Mouse (Mus musculus) liver, embryonic 16.5 days (tissue): ENCODE data around the gene Apba1. TPM values are rescaled to one million over a fixed set of nuclear protein-coding genes. Genes with fewer than 3 reads are reported as not detected.

Source experiments
- ATAC-seq: fragments of 200-750 bp; cut with Nextera tagmentation; 2 replicates; pipeline ENCODE4 v1.8.0; 2017; ENCODE audit warnings: low read depth, mild to moderate bottlenecking, moderate number of reproducible peaks, moderate library complexity
- H3K27ac ChIP-seq: fragments of 300-500 bp; sonication (generic); 2 replicates; pipeline ENCODE4 v1.5.1; 2014; ENCODE audit warnings: mild to moderate bottlenecking, low read length
- H3K27me3 ChIP-seq: fragments of 300-500 bp; sonication (generic); 2 replicates; pipeline ENCODE4 v1.6.1; 2014; ENCODE audit warnings: low read depth, low read length, mixed read lengths; ENCODE audit not compliant: control insufficient read depth, insufficient read depth
- H3K36me3 ChIP-seq: fragments of 300-500 bp; sonication (generic); 2 replicates; pipeline ENCODE4 v1.6.1; 2014; ENCODE audit warnings: mild to moderate bottlenecking; ENCODE audit not compliant: control insufficient read depth, insufficient read depth
- H3K4me1 ChIP-seq: fragments of 300-500 bp; sonication (generic); 2 replicates; pipeline ENCODE4 v1.6.1; 2014; ENCODE audit warnings: low read depth, low read length, mixed read lengths; ENCODE audit not compliant: control insufficient read depth
- H3K4me2 ChIP-seq: fragments of 300-500 bp; sonication (generic); 2 replicates; pipeline ENCODE4 v1.6.1; 2014; ENCODE audit warnings: low read depth, low read length, mixed read lengths
- H3K4me3 ChIP-seq: fragments of 300-500 bp; sonication (generic); 2 replicates; pipeline ENCODE4 v1.5.1; 2014; ENCODE audit warnings: low read depth, mild to moderate bottlenecking, low read length
- H3K9ac ChIP-seq: fragments of 300-500 bp; sonication (generic); 2 replicates; pipeline ENCODE4 v1.6.1; 2014; ENCODE audit warnings: low read depth, low read length
- H3K9me3 ChIP-seq: fragments of 300-500 bp; sonication (generic); replicated peaks from 2 replicates; pipeline ENCODE4 v1.6.1; 2016; ENCODE audit warnings: low read length; ENCODE audit not compliant: control insufficient read depth
- WGBS: fragments of 180-500 bp; shearing (Covaris S2); extraction: QIAGEN DNeasy Blood & Tissue Kit; methylation state at CpG from one replicate; pipeline ENCODE4 v1.1.7; 2014; ENCODE audit not compliant: insufficient replicate concordance; 5-methylcytosine and 5-hydroxymethylcytosine counted together
- polyA plus RNA-seq: library from polyadenylated mRNA; unstranded; fragments of >200 nt; fragmentation: Nextera tagmentation; extraction: Ambion mirVana; gene quantifications from 2 replicates; pipeline ENCODE4 v1.2.1, GENCODE M21; 2015

The Apba1 gene
- polyA plus RNA-seq, 1 experiment from 2014 or later, result 0.04 TPM

GRCm38 (mm10) chr19:23874502-23874901 lies 115.8 kb downstream of the Apba1 start:
- Histone ChIP-seq H3K9ac (no peak overlapping the region), H3K9me3 (no peaks in the 10 kb centered on the region), H3K4me1 (no peaks in the 10 kb centered on the region), H3K27ac (no peak overlapping the region), H3K27me3 (no peaks in the 10 kb centered on the region), H3K4me2 (no peak overlapping the region), H3K4me3 (no peak overlapping the region), H3K36me3 (no peaks in the 10 kb centered on the region)
- 53% methylated on average over 6 of the region's 6 CpGs for WGBS
- no peak for ATAC-seq

DNA sequence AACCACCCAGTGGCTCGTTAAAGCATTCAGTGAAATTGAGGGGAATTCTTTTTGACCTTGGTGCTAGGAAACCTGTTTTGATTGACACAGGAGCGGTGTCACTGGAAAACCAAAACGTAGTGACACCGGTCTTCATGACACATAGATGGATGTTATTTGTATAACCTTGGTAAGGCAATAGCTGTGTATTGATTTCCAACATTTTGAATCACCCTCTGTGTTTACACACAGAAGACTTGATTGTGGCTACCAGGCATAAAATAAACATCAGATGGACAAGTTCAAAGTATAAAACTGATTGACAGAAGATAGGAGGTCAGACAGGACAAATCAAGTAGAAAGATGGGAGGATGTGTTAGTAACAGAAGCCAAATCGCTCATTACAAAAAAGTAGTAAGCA lies 117.1 kb downstream of the Apba1 start:
- 55% methylated on average over 5 of the region's 5 CpGs for WGBS
- no peak for ATAC-seq
- Histone ChIP-seq H3K36me3 (no peaks in the 10 kb centered on the region), H3K4me2 (no peak overlapping the region), H3K9me3 (no peaks in the 10 kb centered on the region), H3K4me1 (no peaks in the 10 kb centered on the region), H3K27me3 (no peaks in the 10 kb centered on the region), H3K27ac (no peak overlapping the region), H3K4me3 (no peak overlapping the region), H3K9ac (no peak overlapping the region)

DNA sequence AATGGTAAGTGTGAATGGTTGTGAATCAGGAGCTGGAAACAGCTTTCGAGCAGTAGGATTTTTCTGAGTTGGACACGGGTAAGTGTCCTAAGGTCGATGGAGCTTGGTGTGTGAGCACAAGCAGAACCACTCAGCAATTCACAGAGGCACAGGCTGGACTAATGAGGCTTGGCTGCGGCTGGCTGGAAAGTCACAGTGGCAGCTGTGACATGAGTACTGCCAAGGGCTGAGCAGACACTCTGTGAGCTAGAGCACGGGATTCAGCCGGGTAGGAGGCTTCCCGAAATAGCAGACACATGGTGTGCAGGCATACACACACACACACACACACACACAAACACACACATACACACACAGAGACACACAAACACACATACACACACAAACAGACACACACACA lies 121.2 kb downstream of the Apba1 start:
- ATAC-seq, result no peak
- 58% methylated on average over 7 of the region's 7 CpGs for WGBS
- H3K9ac ChIP-seq, result no peak overlapping the region
- H3K4me1 ChIP-seq, result no peaks in the 10 kb centered on the region
- no peak overlapping the region for H3K4me2 ChIP-seq
- H3K27ac ChIP-seq, result no peak overlapping the region
- H3K4me3 ChIP-seq, result no peak overlapping the region
- no peaks in the 10 kb centered on the region for H3K36me3 ChIP-seq
- H3K9me3 ChIP-seq, result no peaks in the 10 kb centered on the region
- no peaks in the 10 kb centered on the region for H3K27me3 ChIP-seq

- no peaks in the 10 kb centered on the region for H3K4me1 ChIP-seq
- H3K27me3 ChIP-seq, result no peaks in the 10 kb centered on the region; the same call in 1 of the 2 replicates
- H3K4me3 ChIP-seq, result no peak overlapping the region
- WGBS, result 63% methylated on average over 5 of the region's 5 CpGs
- H3K4me2 ChIP-seq, result no peak overlapping the region
- no peak overlapping the region for H3K27ac ChIP-seq
- H3K36me3 ChIP-seq, result no peaks in the 10 kb centered on the region
- H3K9ac ChIP-seq, result no peak overlapping the region
- no peaks in the 10 kb centered on the region for H3K9me3 ChIP-seq
- ATAC-seq, result no peak
Measured at GRCm38 (mm10) chr19:23886169-23886568, 127.5 kb downstream of the Apba1 start.

- ATAC-seq, result no peak
- Histone ChIP-seq H3K27ac (no peak overlapping the region), H3K27me3 (peaks cover 22% of the 10 kb centered on the region), H3K4me2 (no peak overlapping the region), H3K9ac (no peak overlapping the region), H3K36me3 (no peaks in the 10 kb centered on the region), H3K4me1 (no peaks in the 10 kb centered on the region), H3K9me3 (no peaks in the 10 kb centered on the region), H3K4me3 (no peak overlapping the region)
- whole genome bisulfite sequencing, result 62% methylated on average over 6 of the region's 6 CpGs
Measured at GRCm38 (mm10) chr19:23891421-23891820, 132.7 kb downstream of the Apba1 start.

DNA sequence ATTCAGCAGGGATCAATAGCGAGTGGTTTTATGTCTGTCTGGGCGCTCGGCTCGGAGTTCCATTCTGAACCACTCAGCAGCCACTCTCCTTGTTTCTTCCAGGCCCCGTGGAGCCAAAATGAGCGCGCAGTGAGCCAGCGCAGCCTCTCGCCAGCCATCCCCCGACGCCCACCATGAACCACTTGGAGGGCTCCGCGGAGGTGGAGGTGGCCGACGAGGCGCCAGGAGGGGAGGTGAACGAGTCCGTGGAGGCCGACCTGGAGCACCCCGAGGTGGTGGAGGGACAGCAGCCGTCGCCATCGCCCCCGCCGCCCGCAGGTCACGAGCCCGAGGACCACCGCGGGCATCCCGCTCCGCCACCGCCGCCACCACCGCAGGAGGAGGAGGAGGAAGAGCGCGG lies 133.9 kb downstream of the Apba1 start:
- Histone ChIP-seq H3K4me1 (no peaks in the 10 kb centered on the region), H3K36me3 (no peaks in the 10 kb centered on the region), H3K27ac (no peak overlapping the region), H3K4me2 (peak overlapping the region; percentile 35), H3K9me3 (no peaks in the 10 kb centered on the region), H3K9ac (no peak overlapping the region), H3K4me3 (peak overlapping the region; percentile 26), H3K27me3 (peaks cover 22% of the 10 kb centered on the region)
- WGBS, result 26% methylated on average over 37 of the region's 37 CpGs
- ATAC-seq, result no peak

GRCm38 (mm10) chr19:23893093-23893889 lies 134.6 kb downstream of the Apba1 start:
- Histone ChIP-seq H3K4me3 (peak overlapping the region; percentile 26), H3K4me1 (no peaks in the 10 kb centered on the region), H3K4me2 (peak overlapping the region; percentile 35), H3K27me3 (peaks cover 22% of the 10 kb centered on the region), H3K9me3 (no peaks in the 10 kb centered on the region), H3K9ac (no peak overlapping the region), H3K27ac (no peak overlapping the region), H3K36me3 (no peaks in the 10 kb centered on the region)
- ATAC-seq, result no peak
- WGBS, result 18% methylated on average over 110 of the region's 110 CpGs

- Histone ChIP-seq H3K9ac (no peak overlapping the region), H3K27me3 (peaks cover 22% of the 10 kb centered on the region), H3K9me3 (no peaks in the 10 kb centered on the region), H3K4me2 (no peak overlapping the region), H3K4me3 (no peak overlapping the region), H3K4me1 (no peaks in the 10 kb centered on the region), H3K36me3 (no peaks in the 10 kb centered on the region), H3K27ac (no peak overlapping the region)
- ATAC-seq, result no peak
- WGBS, result 55% methylated on average over 9 of the region's 9 CpGs
Measured at GRCm38 (mm10) chr19:23893946-23894345, 135.3 kb downstream of the Apba1 start.

- Histone ChIP-seq H3K9ac (no peak overlapping the region), H3K4me2 (no peak overlapping the region), H3K36me3 (no peaks in the 10 kb centered on the region), H3K4me3 (no peak overlapping the region), H3K27me3 (peaks cover 22% of the 10 kb centered on the region), H3K27ac (no peak overlapping the region), H3K4me1 (no peaks in the 10 kb centered on the region), H3K9me3 (no peaks in the 10 kb centered on the region)
- 63% methylated on average over 3 of the region's 3 CpGs for WGBS
- no peak for ATAC-seq
Measured at GRCm38 (mm10) chr19:23894822-23895221, 136.1 kb downstream of the Apba1 start.
